Mouse (Mus musculus): ENCODE measurements around the gene Patj.

Patj gene

DNA sequence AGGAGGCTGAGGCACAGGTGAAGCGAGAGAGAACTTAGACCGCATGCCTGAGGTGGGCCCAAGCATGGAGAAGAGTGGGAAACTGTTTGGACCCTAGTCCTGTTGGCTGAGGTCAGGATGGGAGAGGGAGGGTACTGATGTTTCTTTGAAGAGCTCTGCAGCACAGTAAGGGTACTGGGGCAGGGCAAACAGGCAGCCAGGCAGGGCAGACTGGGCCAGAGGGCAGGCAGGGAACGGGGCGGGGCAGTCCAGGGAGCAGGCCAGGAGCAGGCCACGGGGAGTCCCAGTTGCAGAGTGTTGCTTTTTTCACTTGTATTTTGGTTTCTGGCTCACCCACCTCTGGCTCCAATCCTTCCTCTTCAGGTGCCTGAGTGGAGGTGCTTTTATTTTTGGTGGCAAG lies 114.4 kb downstream of the Patj start:
- CTCF ChIA-PET: no interaction called here

DNA sequence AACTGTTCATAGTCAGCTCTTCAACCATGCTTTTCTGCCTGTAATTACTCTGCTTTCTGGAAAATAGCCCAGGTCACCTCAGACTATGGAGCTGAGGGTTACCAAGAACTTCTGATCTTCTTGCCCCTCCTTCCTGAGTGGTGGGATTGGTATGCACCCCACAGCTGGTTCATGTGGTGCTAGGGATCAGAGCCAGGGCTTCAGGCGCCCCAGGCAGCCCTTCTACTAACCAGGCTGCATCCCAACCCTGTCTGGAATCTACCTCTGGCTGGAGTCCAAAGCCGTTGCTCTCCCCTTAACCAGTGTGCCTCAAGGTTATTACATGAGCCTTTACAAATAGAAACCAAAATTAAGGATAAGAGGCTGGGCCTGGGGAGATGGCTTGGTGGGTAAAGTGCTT lies 115.7 kb downstream of the Patj start:
- CTCF ChIA-PET: no interaction called here

DNA sequence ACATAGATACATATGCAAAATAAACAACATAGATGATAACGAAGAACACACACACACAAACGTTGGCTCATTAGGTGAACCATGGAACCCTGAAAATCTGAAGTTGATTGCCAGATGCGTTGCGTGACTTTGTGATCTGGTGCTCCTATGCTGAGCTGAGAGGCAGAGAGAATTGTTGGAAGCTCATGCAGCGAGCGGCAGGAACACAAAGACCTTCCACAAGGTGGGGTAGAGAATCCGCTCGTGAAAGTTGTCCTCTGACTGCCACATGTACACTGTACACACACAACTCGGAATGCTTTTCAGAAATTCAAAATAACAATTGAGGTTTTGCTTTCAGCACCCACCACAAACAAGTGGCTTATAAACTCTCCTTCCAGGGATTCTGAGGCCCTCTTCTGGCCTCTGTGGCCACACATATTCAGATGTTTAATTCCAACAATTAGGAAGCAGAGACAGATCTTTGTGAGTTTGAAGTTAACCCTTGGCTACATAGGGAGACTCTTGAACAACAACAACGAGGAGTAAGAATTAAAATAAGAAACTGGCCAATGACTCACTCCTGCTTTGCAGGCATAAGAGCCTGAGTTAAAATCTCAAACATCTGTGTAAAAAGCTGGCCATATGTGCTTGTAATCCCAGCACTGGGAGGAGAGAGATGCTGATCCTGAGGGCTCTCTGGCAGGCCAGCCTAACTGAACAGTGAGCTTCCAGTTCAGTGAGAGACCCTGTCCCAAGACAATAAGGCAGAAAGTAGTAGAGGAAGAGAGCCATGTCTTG lies 116.6 kb downstream of the Patj start:
- CTCF ChIA-PET: no interaction called here

DNA sequence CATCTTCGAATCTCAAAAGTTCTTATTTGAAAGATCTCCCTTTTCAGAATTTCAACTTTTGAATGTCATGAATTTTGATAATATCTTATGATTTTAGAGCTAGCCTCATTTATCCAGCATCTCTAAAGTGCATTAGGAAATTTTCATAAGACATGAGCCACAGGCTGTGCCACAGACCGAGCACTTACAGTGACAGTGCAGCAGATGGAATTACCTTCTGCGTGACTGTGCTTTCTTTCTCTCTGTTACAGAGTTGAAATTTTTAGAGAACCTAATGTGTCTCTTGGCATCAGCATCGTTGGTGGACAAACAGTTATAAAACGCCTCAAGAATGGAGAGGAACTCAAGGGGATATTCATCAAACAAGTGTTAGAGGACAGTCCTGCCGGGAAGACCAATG lies 124.9 kb downstream of the Patj start:
- CTCF ChIA-PET: no interaction called here

DNA sequence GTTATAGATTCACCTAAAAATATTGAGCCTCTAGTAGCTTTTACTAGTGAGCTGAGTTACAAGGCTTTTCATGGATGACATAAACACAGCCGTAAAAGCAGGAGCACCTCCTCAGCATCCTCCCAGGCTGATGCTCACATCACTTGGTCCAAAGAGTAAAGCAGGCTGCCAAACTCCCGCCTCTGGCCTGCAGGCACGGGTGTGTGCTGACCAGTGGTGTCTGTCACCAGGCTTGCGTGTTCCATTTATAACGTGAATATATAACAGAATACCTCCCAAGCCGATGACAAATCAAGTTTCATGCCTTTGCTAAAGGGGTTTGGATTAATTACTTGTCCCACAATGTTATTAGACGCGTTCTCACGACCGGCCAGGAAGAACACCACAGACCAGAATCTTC lies 128.9 kb downstream of the Patj start:
- CTCF ChIA-PET: no interaction called here

- CTCF ChIA-PET: no interaction called here
Measured at GRCm38 (mm10) chr4:98535446-98535845, 139.9 kb downstream of the Patj start.

DNA sequence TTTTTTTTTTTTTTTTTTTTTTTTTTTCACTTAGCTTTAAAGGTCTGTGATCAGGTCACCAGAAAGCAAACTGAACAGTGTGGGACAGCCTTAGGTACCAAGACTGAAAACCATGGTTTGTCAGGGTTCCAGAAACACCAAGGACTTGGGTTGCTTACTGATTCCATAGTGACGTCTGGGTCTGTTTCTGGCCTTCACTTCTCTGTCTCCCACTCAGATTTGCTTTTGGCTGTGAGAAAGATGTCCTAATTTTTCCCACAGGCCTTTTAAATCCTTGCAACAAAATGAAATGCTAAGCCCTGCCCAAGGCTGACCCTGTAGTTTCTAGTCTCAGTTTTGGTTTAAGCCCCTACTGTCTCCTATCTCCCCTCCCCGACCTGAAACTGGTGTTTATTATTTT lies 146.0 kb downstream of the Patj start:
- CTCF ChIA-PET: no interaction called here

GRCm38 (mm10) chr4:98543001-98543400 lies 147.4 kb downstream of the Patj start:
- CTCF ChIA-PET: no interaction called here

DNA sequence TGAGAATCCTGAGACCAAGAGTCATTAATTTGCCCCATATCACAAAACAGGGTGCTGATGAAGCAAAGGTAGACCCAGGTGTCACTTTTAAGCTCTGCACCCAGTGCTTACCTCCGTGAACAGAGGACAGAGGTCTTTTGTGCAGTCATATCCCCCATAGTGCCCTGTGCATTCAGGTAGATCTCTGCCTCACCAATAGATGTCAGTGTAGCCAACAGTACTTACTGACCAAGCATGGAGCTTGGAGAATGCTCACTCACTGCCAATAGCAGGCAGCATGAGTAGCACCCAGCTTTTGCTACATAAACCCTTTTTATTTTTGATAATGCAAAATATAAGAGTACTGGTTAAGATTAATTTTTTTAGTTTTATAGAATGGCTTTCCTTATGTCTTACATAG lies 149.8 kb downstream of the Patj start:
- CTCF ChIA-PET: no interaction called here

DNA sequence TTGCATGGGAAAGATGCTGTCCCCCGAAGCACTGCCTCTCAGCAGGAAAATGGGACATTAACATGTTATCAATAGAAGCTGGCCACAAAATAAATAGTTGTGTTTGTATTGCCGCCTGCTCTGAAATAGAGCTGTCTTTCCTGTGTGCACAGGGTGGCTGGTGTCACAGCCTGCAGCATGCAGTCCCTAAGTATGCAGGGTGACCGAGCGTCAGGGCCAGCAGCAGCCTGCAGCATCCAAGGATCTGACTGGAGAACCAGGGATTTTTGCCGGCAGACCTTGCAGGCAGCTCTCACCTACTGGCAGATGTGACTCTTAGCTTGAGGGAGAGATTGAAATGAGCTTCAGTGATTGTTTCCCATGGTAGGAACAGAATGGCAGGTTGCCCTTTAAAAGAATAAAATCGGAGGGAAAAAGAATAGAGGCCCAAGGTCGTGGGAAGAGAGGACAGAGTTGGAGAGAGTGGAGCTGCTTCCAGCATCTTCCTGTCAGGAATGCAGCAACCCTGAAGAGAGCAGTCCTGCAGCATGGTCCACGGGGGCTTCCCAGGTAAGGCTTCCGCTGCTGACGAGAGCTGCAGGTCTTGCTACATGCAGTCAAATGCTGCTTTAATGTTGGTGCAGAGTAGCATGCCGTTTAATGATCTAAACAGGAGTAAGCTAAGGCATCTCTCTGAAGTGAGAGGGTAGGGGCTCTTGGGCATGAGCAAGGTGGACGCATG lies 151.0 kb downstream of the Patj start:
- CTCF ChIA-PET: interaction anchor here (0.6 kb wide), 1 partner anchor 11 kb away, joined by 5 read pairs; no protein-coding TSS in a partner anchor

DNA sequence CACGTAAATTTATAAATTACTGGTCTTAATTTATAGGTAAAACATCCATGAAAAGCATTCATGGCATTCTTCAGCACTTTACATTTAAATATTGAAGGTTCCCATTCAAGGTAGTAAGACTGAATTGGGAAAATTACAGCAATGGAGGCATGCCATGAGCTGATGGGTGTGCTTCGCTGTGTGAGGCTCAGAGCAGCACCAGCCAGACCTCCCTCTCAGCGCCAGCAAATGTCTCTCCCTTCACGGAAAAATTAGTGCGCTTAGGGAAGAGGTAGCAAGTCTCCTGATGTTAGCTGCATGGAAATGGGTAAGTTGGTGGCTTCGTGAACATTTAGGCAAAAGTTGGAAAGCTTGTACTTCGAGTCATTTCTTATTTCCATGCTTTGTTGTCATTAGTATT lies 153.9 kb downstream of the Patj start:
- CTCF ChIA-PET: no interaction called here

- CTCF ChIA-PET: no interaction called here
Measured at GRCm38 (mm10) chr4:98550116-98550515, 154.5 kb downstream of the Patj start.

DNA sequence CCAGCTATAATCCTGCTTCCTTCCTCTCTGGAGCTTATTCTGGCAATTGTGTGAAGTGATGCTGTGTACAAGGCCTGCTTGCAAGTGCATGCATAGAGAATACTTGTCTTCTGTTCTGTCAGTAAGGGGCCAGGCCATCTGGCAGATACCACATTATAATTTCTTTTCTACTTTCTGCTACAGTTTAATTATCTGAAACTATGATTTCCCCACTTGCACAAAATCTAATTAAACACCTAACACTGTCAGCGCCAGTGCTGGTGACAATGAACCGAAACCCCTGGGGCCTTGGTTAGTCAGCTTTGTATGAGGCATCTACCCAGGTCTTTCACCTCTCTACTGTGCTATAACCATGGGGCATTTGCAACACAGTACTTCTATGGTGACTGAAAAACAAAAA lies 160.1 kb downstream of the Patj start:
- CTCF ChIA-PET: no interaction called here

GRCm38 (mm10) chr4:98556449-98556848 lies 160.9 kb downstream of the Patj start:
- CTCF ChIA-PET: no interaction called here

DNA sequence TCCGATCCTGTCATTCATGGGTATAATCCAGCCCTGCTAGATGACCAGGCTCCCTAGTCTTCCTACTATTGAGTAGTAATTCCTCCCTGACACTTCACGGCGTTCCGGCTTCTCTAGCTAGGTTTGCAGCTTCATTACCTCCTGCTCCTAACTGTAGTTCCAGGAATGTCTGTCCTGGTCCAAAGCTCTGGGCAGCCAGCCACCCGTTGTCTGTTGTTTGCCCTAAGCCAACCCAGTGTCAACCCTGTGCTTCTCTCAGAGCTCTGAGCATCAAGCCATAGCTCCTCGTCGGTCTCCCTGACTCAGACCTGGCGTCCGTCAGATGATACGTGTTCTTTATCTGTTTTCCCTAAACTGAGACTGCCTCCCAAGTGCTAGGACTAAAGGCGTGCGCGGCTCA lies 161.6 kb downstream of the Patj start:
- CTCF ChIA-PET: interaction anchor here (0.7 kb wide), 1 partner anchor 11 kb away, joined by 5 read pairs; no protein-coding TSS in a partner anchor

- CTCF ChIA-PET: no interaction called here
Measured at GRCm38 (mm10) chr4:98560196-98560830, 164.7 kb downstream of the Patj start.

DNA sequence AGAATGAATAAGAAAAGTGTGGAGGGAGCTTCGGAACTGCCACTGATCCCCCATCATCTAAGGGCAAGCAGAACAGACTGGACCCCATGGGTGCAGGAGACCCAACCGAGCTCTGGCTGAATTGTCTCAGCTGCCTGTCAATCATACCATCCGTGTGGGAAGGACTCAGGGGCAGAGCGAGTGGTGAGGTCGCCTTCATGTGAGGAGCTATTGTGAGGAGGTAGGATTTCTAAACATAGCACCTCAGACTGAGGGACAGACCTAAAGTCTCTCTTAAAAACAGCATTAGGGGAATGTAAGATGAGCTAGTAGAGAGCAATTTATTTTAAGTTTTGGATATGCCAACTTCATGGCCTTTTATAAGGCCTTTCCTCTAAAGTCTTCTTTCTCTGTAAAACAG lies 167.5 kb downstream of the Patj start:
- CTCF ChIA-PET: no interaction called here

- CTCF ChIA-PET: no interaction called here
Measured at GRCm38 (mm10) chr4:98563506-98564195, 168.1 kb downstream of the Patj start.

GRCm38 (mm10) chr4:98564196-98564865 lies 168.7 kb downstream of the Patj start:
- CTCF ChIA-PET: no interaction called here

GRCm38 (mm10) chr4:98566741-98567140 lies 171.2 kb downstream of the Patj start:
- CTCF ChIA-PET: no interaction called here

- CTCF ChIA-PET: no interaction called here
Measured at GRCm38 (mm10) chr4:98567457-98567856, 171.9 kb downstream of the Patj start.

- CTCF ChIA-PET: no interaction called here
Measured at GRCm38 (mm10) chr4:98569904-98570303, 174.3 kb downstream of the Patj start.

Data from spleen, embryonic (tissue).